Mouse (Mus musculus) limb, embryonic 11.5 days (tissue): Measurements from ENCODE around the gene Trak2. TPM values are rescaled to one million over a fixed set of nuclear protein-coding genes. Genes with fewer than 3 reads are reported as not detected.
"Not testable (repeated sequence)": the region's sequence is repeated elsewhere in the genome, so short reads cannot be mapped to it uniquely, and the experiment has no call there.

Experiments
- ATAC-seq: fragments of 200-750 bp; cut with Nextera tagmentation; 2 replicates; pipeline ENCODE4 v1.8.0; 2017; ENCODE audit warnings: low read depth; ENCODE audit not compliant: insufficient number of reproducible peaks, low FRiP score, low TSS enrichment
- DNase-seq: peaks from one replicate; pipeline ENCODE4 v3.0.0-alpha.2; 2015; ENCODE audit warnings: low spot score
- H3K27ac ChIP-seq: fragments of 300-500 bp; sonication (generic); replicated peaks from 2 replicates; pipeline ENCODE4 v1.5.1; 2014; ENCODE audit warnings: low read depth, mild to moderate bottlenecking, low read length
- H3K27me3 ChIP-seq: fragments of 300-500 bp; sonication (generic); 2 replicates; pipeline ENCODE4 v1.6.1; 2014; ENCODE audit warnings: mild to moderate bottlenecking, low read length, mixed read lengths; ENCODE audit not compliant: control insufficient read depth, insufficient read depth
- H3K36me3 ChIP-seq: fragments of 300-500 bp; sonication (generic); 2 replicates; pipeline ENCODE4 v1.6.1; 2014; ENCODE audit warnings: mild to moderate bottlenecking, low read length, moderate library complexity, mixed read lengths; ENCODE audit not compliant: control insufficient read depth, insufficient read depth
- H3K4me1 ChIP-seq: fragments of 300-500 bp; sonication (generic); 2 replicates; pipeline ENCODE4 v1.6.1; 2014; ENCODE audit warnings: low read length, mixed read lengths; ENCODE audit not compliant: control insufficient read depth, insufficient read depth
- H3K4me2 ChIP-seq: fragments of 300-500 bp; sonication (generic); 2 replicates; pipeline ENCODE4 v1.6.1; 2014; ENCODE audit warnings: low read depth, mild to moderate bottlenecking, moderate library complexity; ENCODE audit not compliant: severe bottlenecking
- H3K4me3 ChIP-seq: fragments of 300-500 bp; sonication (generic); 2 replicates; pipeline ENCODE4 v1.5.1; 2014; ENCODE audit warnings: low read depth, low read length
- H3K9ac ChIP-seq: fragments of 300-500 bp; sonication (generic); 2 replicates; pipeline ENCODE4 v1.6.1; 2014; ENCODE audit warnings: mild to moderate bottlenecking, low read length
- H3K9me3 ChIP-seq: fragments of 300-500 bp; sonication (generic); 2 replicates; pipeline ENCODE4 v1.6.1; 2016; ENCODE audit warnings: low read length; ENCODE audit not compliant: control insufficient read depth
- WGBS: fragments of 180-500 bp; shearing (Covaris S2); extraction: QIAGEN DNeasy Blood & Tissue Kit; methylation state at CpG from one replicate; pipeline ENCODE4 v1.1.7; 2014; 5-methylcytosine and 5-hydroxymethylcytosine counted together
- polyA plus RNA-seq: library from polyadenylated mRNA; unstranded; fragments of >200 nt; fragmentation: Nextera tagmentation; extraction: Ambion mirVana; gene quantifications from 2 replicates; pipeline ENCODE4 v1.2.1, GENCODE M21; 2014

The Trak2 gene
- polyA plus RNA-seq, 1 experiment from 2014 or later, result 8.3 TPM

DNA sequence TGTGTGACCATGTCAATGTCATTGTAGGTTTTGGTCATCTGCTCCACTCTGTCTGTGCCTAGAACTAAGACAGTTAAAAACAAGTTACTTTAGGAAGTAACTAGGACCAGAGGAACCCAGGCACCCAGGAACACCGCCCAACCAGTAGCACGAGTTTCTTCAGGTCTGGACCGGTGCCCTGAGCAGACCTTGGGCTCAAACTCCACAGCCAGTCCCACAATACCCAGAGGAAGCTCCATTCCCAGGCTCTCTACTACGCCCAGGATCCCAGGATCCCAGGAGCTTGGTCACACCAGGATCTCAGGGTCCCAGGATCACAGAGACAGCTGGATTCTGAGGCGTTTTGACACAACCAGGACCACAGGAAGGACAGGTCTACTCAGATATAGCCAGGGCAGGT is 46.6 kb downstream of the Trak2 start:
- Histone ChIP-seq H3K9ac (no peak overlapping the region), H3K36me3 (peaks cover 4% of the 10 kb centered on the region; the same call in 1 of the 2 replicates), H3K4me2 (no peak overlapping the region), H3K4me3 (no peak overlapping the region), H3K27ac (no peak overlapping the region), H3K9me3 (no peaks in the 10 kb centered on the region), H3K27me3 (no peaks in the 10 kb centered on the region), H3K4me1 (no peaks in the 10 kb centered on the region)
- DNase-seq (no peak), ATAC-seq (no peak)
- 92% methylated on average over 5 of the region's 5 CpGs for WGBS

DNA sequence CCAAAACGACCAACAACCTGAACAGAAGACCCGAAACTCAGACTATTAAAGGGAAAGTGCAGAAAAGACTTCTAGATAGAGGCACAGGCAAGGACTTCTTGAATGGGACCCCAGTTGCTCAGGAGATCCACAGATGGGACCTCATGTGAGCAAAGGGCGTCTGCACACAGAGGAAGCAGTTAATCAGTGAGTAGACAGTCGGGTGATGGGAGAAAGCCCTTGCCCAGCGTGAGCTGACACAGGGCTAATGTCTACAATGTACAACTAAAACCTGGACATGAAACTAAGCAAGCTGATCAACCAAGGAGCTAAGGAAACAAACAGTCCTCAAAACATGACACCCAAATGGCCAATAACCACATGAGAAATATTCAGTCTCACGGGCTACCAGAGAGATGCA is 55.7 kb downstream of the Trak2 start:
- Histone ChIP-seq H3K4me3 (no peak overlapping the region), H3K9ac (no peak overlapping the region), H3K4me1 (no peaks in the 10 kb centered on the region), H3K9me3 (no peaks in the 10 kb centered on the region), H3K27ac (no peak overlapping the region), H3K27me3 (no peaks in the 10 kb centered on the region), H3K4me2 (no peak overlapping the region), H3K36me3 (peaks cover 8% of the 10 kb centered on the region)
- ATAC-seq (no peak), DNase-seq (no peak)
- 72% methylated on average over 6 of the region's 6 CpGs for WGBS

DNA sequence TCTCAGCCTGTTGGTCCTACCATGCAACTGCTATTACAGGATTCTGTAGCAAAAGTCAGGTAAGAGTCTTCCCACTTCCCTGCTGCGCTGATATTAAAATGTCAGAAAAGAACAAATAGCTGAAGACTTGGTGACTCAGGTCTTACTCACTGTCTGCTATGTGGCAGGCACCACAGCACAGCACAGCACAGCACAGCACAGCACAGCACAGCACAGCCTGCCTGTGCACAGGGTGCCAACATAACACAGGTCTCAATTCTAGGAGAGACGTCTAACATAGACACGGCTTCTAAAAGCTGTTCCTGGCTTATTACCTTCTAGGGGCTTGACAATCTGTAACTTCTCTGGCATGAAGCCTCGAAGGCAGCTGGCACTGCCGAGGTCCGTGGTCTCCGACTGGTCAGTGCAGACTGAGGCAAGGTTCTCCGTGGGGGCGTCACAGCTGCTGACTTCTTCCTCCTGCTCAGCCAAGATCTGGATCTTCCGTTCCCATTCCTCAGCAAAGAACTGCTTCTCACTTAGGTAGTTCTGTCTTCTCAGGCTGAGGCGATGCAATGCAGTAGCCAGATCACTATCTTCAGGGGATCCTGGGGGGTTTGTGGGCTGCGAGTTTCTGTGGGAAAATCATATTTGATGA is 63.5 kb downstream of the Trak2 start:
- DNase-seq (no peak), ATAC-seq (no peak)
- 95% methylated on average over 12 of the region's 12 CpGs for WGBS
- Histone ChIP-seq H3K9me3 (no peaks in the 10 kb centered on the region), H3K27ac (no peak overlapping the region), H3K4me2 (no peak overlapping the region), H3K4me3 (no peak overlapping the region), H3K27me3 (no peaks in the 10 kb centered on the region), H3K36me3 (peaks cover 7% of the 10 kb centered on the region; the same call in 1 of the 2 replicates), H3K9ac (no peak overlapping the region), H3K4me1 (no peaks in the 10 kb centered on the region)

DNA sequence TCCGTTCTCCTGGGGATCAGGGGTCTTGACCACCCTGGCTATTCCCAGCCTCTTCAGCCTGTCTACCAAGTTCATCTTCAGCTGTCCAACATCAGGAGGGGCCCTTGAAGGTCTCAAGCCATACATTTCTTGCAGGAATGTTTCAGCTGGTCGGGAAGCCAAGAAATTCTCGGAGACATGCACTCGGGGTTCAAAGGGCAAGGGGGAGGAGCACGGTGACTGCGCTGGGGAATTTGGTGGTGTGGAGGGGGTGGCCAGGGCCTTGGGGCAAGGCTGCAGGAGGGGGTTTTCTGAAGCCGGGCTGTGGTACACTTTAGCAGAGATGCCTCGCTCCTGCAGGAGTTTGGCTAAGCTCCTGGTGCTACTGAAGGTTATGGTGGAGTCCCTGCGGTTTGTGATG is 69.5 kb downstream of the Trak2 start:
- Histone ChIP-seq H3K4me1 (no peaks in the 10 kb centered on the region), H3K4me3 (no peak overlapping the region), H3K27me3 (no peaks in the 10 kb centered on the region), H3K27ac (no peak overlapping the region), H3K9ac (no peak overlapping the region), H3K4me2 (no peak overlapping the region), H3K9me3 (no peaks in the 10 kb centered on the region), H3K36me3 (peaks cover 7% of the 10 kb centered on the region; the same call in 1 of the 2 replicates)
- no peak for DNase-seq
- ATAC-seq, result no peak
- WGBS, result 84% methylated on average over 9 of the region's 9 CpGs

- ATAC-seq, H3K9ac ChIP-seq, H3K4me3 ChIP-seq, H3K4me1 ChIP-seq, H3K4me2 ChIP-seq, H3K9me3 ChIP-seq, H3K27ac ChIP-seq, H3K27me3 ChIP-seq, H3K36me3 ChIP-seq: not testable (repeated sequence)
- whole genome bisulfite sequencing, result 33% methylated on average over 3 of the region's 3 CpGs
- DNase-seq, result peak; percentile 46
These were observed 75.7 kb downstream of the Trak2 start for GRCm38 (mm10) chr1:58897561-58897960.

- not testable (repeated sequence) for H3K4me1 ChIP-seq, H3K9me3 ChIP-seq, H3K9ac ChIP-seq, H3K27ac ChIP-seq, ATAC-seq, H3K4me2 ChIP-seq, H3K4me3 ChIP-seq, H3K27me3 ChIP-seq, H3K36me3 ChIP-seq
- 81% methylated on average over 8 of the region's 8 CpGs for WGBS
- DNase-seq, result peak; percentile 12
These were observed 80.8 kb downstream of the Trak2 start for GRCm38 (mm10) chr1:58892386-58892785.

GRCm38 (mm10) chr1:58891481-58892170 is 81.6 kb downstream of the Trak2 start:
- H3K27me3 ChIP-seq, H3K4me2 ChIP-seq, H3K36me3 ChIP-seq, H3K4me3 ChIP-seq, ATAC-seq, H3K9ac ChIP-seq, H3K4me1 ChIP-seq, H3K9me3 ChIP-seq, H3K27ac ChIP-seq: not testable (repeated sequence)
- WGBS, result 76% methylated on average over 2 of the region's 2 CpGs
- peak; percentile 8 for DNase-seq

DNA sequence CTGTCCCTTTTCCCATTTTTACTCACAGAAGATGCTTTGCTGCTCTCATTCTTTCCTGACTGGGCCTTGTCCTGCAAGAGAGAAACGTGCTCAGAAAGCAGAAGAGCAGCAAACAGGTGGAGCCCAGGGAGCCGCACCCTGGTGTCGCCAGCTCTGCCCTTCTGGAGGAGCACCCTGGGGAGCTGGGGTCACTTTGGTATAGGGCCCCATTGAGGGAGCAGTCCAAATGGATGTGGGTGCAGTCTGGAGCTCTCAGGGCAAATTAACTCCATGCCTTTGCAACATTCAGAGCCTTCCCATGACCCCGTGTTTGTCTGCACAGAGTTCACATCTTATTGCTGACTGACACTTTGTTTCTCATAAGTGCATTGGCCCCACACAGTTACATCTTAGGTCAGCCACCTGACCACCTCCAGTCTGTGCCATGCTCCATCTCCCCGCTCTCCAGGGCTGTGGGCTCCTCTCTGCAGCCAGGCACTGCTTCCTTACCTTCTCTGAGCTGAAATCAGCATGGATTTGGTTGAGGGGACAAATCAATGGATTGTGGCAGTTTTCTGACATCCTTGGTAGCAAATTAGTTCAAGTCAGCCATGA is 82.4 kb downstream of the Trak2 start:
- H3K9me3 ChIP-seq, H3K4me1 ChIP-seq, H3K4me3 ChIP-seq, H3K4me2 ChIP-seq, H3K27ac ChIP-seq, H3K36me3 ChIP-seq, H3K9ac ChIP-seq, H3K27me3 ChIP-seq, ATAC-seq: not testable (repeated sequence)
- DNase-seq, result peak; percentile 4
- 77% methylated on average over 4 of the region's 5 CpGs for WGBS
